Mouse (Mus musculus): ENCODE data around the gene Mtrr. TPM values are rescaled to one million over a fixed set of nuclear protein-coding genes. Genes with fewer than 3 reads are reported as not detected.
"Not testable (repeated sequence)": the region's sequence is repeated elsewhere in the genome, so short reads cannot be mapped to it uniquely, and the experiment has no call there.

The Mtrr gene
- polyA plus RNA-seq, 1 experiment = 13.8 TPM

- Histone ChIP-seq H3ac (ENCODE audit: control insufficient read depth, insufficient read length) (no peak overlapping the region), H3K79me2 (ENCODE audit: control insufficient read depth, insufficient read depth) (no peaks in the 10 kb centered on the region), H3K4me3 (no peak overlapping the region), H3K36me3 (ENCODE audit: control insufficient read depth, insufficient read depth) (peaks cover 8% of the 10 kb centered on the region), H3K4me2 (ENCODE audit: low read depth) (no peak overlapping the region), H3K27me3 (ENCODE audit: control insufficient read depth, insufficient read depth, insufficient read length) (no peaks in the 10 kb centered on the region)
- TF ChIP-seq SRF (IDR thresholded peaks at IDR 0.05; ENCODE audit: control insufficient read depth, insufficient read length, low read depth) (no peak), E2F4 (IDR thresholded peaks at IDR 0.05; ENCODE audit: insufficient read depth) (no peak), POLR2AphosphoS2 (IDR thresholded peaks at IDR 0.05; ENCODE audit: insufficient read length, low read depth) (no peak), MYOD1 (IDR thresholded peaks at IDR 0.05; ENCODE audit: control insufficient read depth in 1 of 3, insufficient read length in 2 of 3, low read depth in 2 of 3) (no peak), TCF3 (IDR thresholded peaks at IDR 0.05; ENCODE audit: insufficient read length, low read depth) (no peak), USF1 (IDR thresholded peaks at IDR 0.05; ENCODE audit: low read depth) (no peak), TCF12 (IDR thresholded peaks at IDR 0.05; ENCODE audit: insufficient read depth, poor library complexity, severe bottlenecking) (no peak), CEBPB (IDR thresholded peaks at IDR 0.05; ENCODE audit: insufficient read depth, poor library complexity, severe bottlenecking) (no peak), POLR2A (IDR thresholded peaks at IDR 0.05; ENCODE audit: insufficient read length, low read depth) (no peak), MYOG (IDR thresholded peaks at IDR 0.05; ENCODE audit: control insufficient read depth in 1 of 3, insufficient read depth in 1 of 3, insufficient read length in 2 of 3, low read depth in 2 of 3) (no peak), MAX (IDR thresholded peaks at IDR 0.05; ENCODE audit: low read depth) (no peak), REST (IDR thresholded peaks at IDR 0.05; ENCODE audit: insufficient read depth, insufficient read length) (no peak)
Observed at GRCm38 (mm10) chr13:68569589-68570336, 12.2 kb downstream of the Mtrr start.

DNA sequence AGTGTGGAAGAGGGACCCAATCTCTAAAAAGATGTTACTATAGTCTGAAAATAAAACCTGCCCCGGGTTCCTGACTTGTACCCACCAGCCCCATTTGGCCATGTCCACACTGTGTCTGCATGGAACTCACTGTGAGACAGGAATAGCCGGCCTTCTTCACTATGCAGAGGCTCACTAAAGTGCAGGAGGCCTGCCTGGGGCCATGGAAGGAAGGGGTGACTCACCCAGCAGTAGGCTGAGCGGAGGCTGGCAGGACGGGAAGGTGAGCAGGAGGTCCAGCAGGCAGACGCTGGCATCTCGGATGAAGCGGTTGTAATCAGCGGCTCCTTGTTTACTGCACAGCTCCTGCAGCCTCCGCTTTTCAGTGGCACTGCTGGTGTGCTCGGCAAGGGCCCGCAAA, 13.4 kb downstream of the Mtrr start:
- Histone ChIP-seq H3K4me2 (ENCODE audit: low read depth) (no peak overlapping the region), H3K27me3 (ENCODE audit: control insufficient read depth, insufficient read depth, insufficient read length) (no peaks in the 10 kb centered on the region), H3K79me2 (ENCODE audit: control insufficient read depth, insufficient read depth) (no peaks in the 10 kb centered on the region), H3K4me3 (no peak overlapping the region), H3ac (ENCODE audit: control insufficient read depth, insufficient read length) (no peak overlapping the region), H3K36me3 (ENCODE audit: control insufficient read depth, insufficient read depth) (peaks cover 9% of the 10 kb centered on the region)
- TF ChIP-seq POLR2AphosphoS2 (IDR thresholded peaks at IDR 0.05; ENCODE audit: insufficient read length, low read depth) (no peak), USF1 (IDR thresholded peaks at IDR 0.05; ENCODE audit: low read depth) (no peak), TCF12 (IDR thresholded peaks at IDR 0.05; ENCODE audit: insufficient read depth, poor library complexity, severe bottlenecking) (no peak), POLR2A (IDR thresholded peaks at IDR 0.05; ENCODE audit: insufficient read length, low read depth) (no peak), MYOG (IDR thresholded peaks at IDR 0.05; ENCODE audit: control insufficient read depth in 1 of 3, insufficient read depth in 1 of 3, insufficient read length in 2 of 3, low read depth in 2 of 3) (no peak), E2F4 (IDR thresholded peaks at IDR 0.05; ENCODE audit: insufficient read depth) (no peak), MYOD1 (IDR thresholded peaks at IDR 0.05; ENCODE audit: control insufficient read depth in 1 of 3, insufficient read length in 2 of 3, low read depth in 2 of 3) (no peak), SRF (IDR thresholded peaks at IDR 0.05; ENCODE audit: control insufficient read depth, insufficient read length, low read depth) (no peak), REST (IDR thresholded peaks at IDR 0.05; ENCODE audit: insufficient read depth, insufficient read length) (no peak), MAX (IDR thresholded peaks at IDR 0.05; ENCODE audit: low read depth) (no peak)

- Histone ChIP-seq H3K4me2 (ENCODE audit: low read depth) (no peak overlapping the region), H3K79me2 (ENCODE audit: control insufficient read depth, insufficient read depth) (no peaks in the 10 kb centered on the region), H3K36me3 (ENCODE audit: control insufficient read depth, insufficient read depth) (peaks cover 9% of the 10 kb centered on the region), H3K27me3 (ENCODE audit: control insufficient read depth, insufficient read depth, insufficient read length) (no peaks in the 10 kb centered on the region), H3K4me3 (no peak overlapping the region), H3ac (ENCODE audit: control insufficient read depth, insufficient read length) (no peak overlapping the region)
- TF ChIP-seq TCF12 (IDR thresholded peaks at IDR 0.05; ENCODE audit: insufficient read depth, poor library complexity, severe bottlenecking) (no peak), SRF (IDR thresholded peaks at IDR 0.05; ENCODE audit: control insufficient read depth, insufficient read length, low read depth) (no peak), MYOG (IDR thresholded peaks at IDR 0.05; ENCODE audit: control insufficient read depth in 1 of 3, insufficient read depth in 1 of 3, insufficient read length in 2 of 3, low read depth in 2 of 3) (no peak), MYOD1 (IDR thresholded peaks at IDR 0.05; ENCODE audit: control insufficient read depth in 1 of 3, insufficient read length in 2 of 3, low read depth in 2 of 3) (no peak), POLR2AphosphoS2 (IDR thresholded peaks at IDR 0.05; ENCODE audit: insufficient read length, low read depth) (no peak), CEBPB (IDR thresholded peaks at IDR 0.05; ENCODE audit: insufficient read depth, poor library complexity, severe bottlenecking) (no peak), POLR2A (IDR thresholded peaks at IDR 0.05; ENCODE audit: insufficient read length, low read depth) (no peak), TCF3 (IDR thresholded peaks at IDR 0.05; ENCODE audit: insufficient read length, low read depth) (no peak), USF1 (IDR thresholded peaks at IDR 0.05; ENCODE audit: low read depth) (no peak), REST (IDR thresholded peaks at IDR 0.05; ENCODE audit: insufficient read depth, insufficient read length) (no peak), E2F4 (IDR thresholded peaks at IDR 0.05; ENCODE audit: insufficient read depth) (no peak), MAX (IDR thresholded peaks at IDR 0.05; ENCODE audit: low read depth) (no peak)
Observed at GRCm38 (mm10) chr13:68568110-68568509, 13.8 kb downstream of the Mtrr start.

- not testable (repeated sequence) for H3K36me3 ChIP-seq (ENCODE audit: control insufficient read depth, insufficient read depth); H3ac ChIP-seq (ENCODE audit: control insufficient read depth, insufficient read length); H3K79me2 ChIP-seq (ENCODE audit: control insufficient read depth, insufficient read depth); H3K4me2 ChIP-seq (ENCODE audit: low read depth); H3K27me3 ChIP-seq (ENCODE audit: control insufficient read depth, insufficient read depth, insufficient read length); H3K4me3 ChIP-seq
Observed at GRCm38 (mm10) chr13:68553391-68553790, 28.6 kb downstream of the Mtrr start.

Other genes with a start within 250 kb of the Mtrr start
- gene Fastkd3, start 85 bp upstream of the Mtrr start, polyA plus RNA-seq (2012; fragmentation: generic; extraction: Trizol) = 9.0 TPM
- gene 1700001L19Rik, start 15.3 kb upstream of the Mtrr start, polyA plus RNA-seq (2012; fragmentation: generic; extraction: Trizol) = 0.06 TPM